Mouse (Mus musculus): ENCODE measurements around the gene Fbxo11.
"Not testable (repeated sequence)": the region's sequence is repeated elsewhere in the genome, so short reads cannot be mapped to it uniquely, and the experiment has no call there.

Gene Fbxo11

GRCm38 (mm10) chr17:87958283-87958682, 106.8 kb downstream of the Fbxo11 start:
- DNase-seq: no peak

GRCm38 (mm10) chr17:87957096-87957840, 107.8 kb downstream of the Fbxo11 start:
- DNase-seq: no peak

- DNase-seq: not testable (repeated sequence)
Measured at GRCm38 (mm10) chr17:87954618-87955124, 110.4 kb downstream of the Fbxo11 start.

- DNase-seq: peak; percentile 55
Measured at GRCm38 (mm10) chr17:87948965-87949584, 116.0 kb downstream of the Fbxo11 start.
